Mouse (Mus musculus): ENCODE results near the gene Gm4216.
"Not testable (repeated sequence)": the region's sequence is repeated elsewhere in the genome, so short reads cannot be mapped to it uniquely, and the experiment has no call there.

- not testable (repeated sequence) for TF ChIP-seq POLR2A (IDR thresholded peaks at IDR 0.05; ENCODE audit: insufficient read depth, low read depth, low read length); CTCF (IDR thresholded peaks at IDR 0.05); EP300 (IDR thresholded peaks at IDR 0.05; ENCODE audit: insufficient read depth, low read depth, low read length)
These were observed at the start of gene Gm4216 for GRCm38 (mm10) chr7:23019823-23020222.

Measured in heart, adult 2 months (tissue).